Mouse (Mus musculus) urinary bladder, adult 18-20 months (tissue): ENCODE data around the gene Syt5.
A peak's percentile ranks its signal among the peaks of the same experiment; 100 is the strongest.

Experiments used
- DNase-seq, 2 experiments: peaks; one replicate each; pipeline ENCODE4 v3.0.0; 2022; ENCODE audit warnings: low spot score in 2 of 2, mixed read lengths in 2 of 2

Gene Syt5

GRCm38 (mm10) chr7:4522292-4522691 is 25.0 kb downstream of the Syt5 start:
- DNase-seq, result no peak

DNA sequence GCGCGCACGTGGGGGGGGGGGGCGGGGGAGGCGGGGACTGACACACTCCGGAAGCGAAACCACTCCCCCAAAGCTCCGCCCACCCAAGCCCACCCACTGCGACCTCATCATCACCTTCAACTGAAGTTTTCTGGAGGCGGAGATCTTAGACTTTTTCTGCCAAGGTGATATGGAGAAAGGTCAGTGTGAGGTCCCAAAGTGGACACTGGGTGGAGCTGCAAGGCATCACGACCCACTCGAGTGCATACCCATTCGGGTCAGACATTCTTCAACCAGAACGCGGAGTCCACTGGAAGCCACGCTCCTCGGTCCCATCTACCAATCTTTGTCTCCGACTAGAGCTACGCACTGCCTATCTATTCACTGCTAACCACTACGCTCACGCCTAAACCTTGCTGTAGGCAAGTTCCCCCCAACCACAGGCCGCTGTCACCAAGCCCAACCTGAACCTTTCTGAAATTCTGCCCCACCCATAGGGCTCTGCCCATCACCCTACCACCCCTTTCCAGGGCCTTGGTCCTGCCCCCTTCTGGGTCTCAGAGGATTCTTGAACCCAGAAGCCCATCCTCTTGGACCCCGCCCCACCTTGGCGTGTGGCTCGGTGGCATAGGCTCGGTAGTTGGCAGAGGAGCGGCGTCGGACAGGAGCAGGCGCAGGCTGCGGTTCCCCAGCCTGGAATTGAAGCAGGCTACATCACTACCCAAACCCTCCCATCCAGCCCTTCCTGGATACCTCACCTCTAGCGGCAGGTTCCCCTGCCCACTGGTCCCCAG is 25.9 kb downstream of the Syt5 start:
- DNase-seq, result no peak

- DNase-seq, result no peak
These were observed 28.9 kb downstream of the Syt5 start for GRCm38 (mm10) chr7:4518487-4518886.

DNA sequence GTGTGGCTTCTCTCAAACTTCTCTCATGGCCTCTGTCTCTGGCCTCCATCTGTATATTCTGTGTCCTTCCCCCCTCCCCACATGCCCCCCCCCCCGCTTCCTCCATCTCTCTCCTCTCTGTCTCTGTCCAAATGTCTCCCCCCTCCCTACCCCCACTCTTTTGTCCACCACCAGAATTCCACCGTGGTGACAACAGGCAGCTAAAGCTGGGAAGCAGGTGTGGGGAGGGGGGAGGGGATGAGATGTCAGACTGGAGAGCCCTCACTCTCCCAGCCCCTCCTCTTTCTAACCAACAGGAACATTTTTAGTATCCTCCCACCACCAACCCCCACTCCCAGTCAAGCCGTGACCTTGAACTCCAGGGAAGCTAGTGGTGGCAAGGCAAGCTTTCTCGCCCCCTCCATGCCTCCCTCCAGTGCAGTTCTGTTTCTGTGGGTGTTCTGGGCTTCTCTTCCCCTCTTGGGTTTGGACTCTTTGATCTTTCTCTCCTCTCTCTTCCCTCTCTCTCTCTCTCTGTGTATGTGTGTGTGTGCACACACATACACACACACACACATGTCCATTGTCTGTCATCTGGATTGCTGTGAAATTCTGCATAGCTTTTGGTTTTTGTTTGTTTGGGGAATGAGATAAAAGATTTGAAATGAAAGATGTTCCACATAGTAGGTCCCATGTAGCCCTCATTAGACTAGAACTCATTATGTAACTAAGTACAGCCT is 30.9 kb downstream of the Syt5 start, which contains the start of gene Tnnt1:
TSS of gene Tnnt1 (minus strand) at position 51 of the 719 bp plus-strand sequence.
- no peak for DNase-seq

- no peak for DNase-seq
These were observed 31.5 kb downstream of the Syt5 start for GRCm38 (mm10) chr7:4515853-4516252.

- DNase-seq, result no peak
These were observed 33.3 kb downstream of the Syt5 start for GRCm38 (mm10) chr7:4513829-4514712.

GRCm38 (mm10) chr7:4513236-4513635 is 34.1 kb downstream of the Syt5 start:
- no peak for DNase-seq

- no peak for DNase-seq
These were observed 35.7 kb downstream of the Syt5 start for GRCm38 (mm10) chr7:4511489-4512224.

GRCm38 (mm10) chr7:4509863-4510608 is 37.3 kb downstream of the Syt5 start:
- DNase-seq, result peak in 1 of 2 experiments; percentile 37

GRCm38 (mm10) chr7:4508739-4509116 is 38.6 kb downstream of the Syt5 start:
- DNase-seq, result no peak

DNA sequence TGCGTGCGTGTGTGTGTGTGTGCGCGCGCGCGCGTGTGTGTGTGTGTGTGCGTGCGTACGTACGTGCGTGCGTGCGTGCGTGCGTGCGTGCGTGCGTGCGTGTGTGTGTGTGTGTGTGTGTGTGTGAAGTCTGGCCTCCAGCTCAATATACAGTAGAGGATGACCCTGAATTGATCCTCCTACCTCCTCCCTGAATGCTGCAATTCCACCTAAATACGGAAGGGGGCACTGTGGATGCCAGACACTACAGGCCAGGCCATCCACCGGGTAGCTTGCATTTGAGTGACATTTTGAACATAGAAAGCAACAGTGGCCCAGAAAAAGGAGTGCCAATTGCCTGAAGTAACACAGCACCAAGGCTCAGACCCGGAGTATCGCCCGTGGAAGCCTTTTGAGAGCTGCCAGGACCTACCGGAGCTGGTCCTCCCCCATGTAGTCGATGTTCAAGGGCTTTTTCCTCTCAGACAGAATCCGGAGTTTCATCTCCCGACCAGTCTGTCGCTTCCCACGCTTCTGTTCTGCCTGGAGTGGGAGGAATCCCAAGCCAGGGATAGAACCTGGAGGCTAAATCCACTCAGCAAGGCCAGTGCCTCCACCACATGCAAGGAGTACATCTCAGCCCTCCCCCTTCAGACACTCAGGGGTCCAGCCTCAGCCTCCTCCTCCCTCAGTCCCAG is 39.1 kb downstream of the Syt5 start:
- DNase-seq, result no peak

DNA sequence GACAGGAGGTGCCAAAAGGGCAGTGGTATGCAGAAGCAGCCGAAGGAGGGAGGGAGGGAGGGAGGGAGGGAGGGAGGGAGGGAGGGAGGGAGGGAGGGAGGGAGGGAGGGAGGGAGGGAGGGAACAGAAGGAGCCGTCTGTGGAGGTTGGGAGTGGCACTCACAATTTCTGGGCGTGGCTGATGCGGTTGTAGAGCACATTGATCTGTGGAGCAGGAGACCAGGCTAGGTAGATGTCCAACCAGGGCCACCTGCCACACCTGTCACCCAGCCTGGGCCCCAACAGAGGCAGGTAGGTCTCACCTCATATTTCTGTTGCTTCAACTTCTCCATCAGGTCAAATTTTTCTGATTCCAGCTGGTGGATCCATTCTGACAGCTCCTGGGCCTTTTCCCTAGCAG is 40.1 kb downstream of the Syt5 start:
- DNase-seq, result no peak

DNA sequence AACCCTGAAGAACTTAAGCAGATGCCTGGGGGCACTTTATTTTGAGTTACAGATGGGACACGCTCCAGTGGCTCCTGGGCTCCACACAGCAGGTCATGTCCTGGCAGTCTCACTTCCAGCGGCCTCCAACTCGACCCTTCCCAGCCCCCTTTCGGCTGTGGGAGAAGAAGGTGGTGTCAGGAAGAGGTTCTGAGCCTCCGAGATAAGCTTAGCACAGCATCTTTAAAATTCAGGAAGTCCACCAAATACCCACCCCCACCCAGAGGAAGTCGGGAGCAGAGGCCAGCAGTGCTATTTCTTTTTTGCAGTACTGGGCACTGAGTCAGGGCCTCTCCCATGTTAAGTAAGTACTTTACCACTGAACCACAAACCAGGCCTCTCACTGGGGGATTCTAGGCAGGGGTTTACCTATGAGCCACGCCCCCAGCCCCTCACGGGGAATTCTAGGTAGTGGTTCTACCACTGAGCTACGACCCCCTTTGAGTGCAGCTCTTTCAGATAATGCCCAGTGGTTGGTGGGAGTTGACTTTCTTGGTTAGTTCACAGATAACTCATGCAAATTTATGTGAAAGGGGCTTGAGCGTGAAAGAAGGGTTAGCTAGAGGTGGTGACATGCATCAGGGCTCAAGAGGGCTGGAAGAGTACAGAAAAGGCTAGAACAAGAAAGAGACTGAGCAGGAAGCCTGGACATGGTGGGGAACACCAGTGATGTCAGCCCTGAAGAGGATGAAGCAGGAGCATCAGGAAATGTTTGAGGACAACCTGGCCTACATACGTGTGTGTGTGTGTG is 42.5 kb downstream of the Syt5 start:
- DNase-seq, result no peak

DNA sequence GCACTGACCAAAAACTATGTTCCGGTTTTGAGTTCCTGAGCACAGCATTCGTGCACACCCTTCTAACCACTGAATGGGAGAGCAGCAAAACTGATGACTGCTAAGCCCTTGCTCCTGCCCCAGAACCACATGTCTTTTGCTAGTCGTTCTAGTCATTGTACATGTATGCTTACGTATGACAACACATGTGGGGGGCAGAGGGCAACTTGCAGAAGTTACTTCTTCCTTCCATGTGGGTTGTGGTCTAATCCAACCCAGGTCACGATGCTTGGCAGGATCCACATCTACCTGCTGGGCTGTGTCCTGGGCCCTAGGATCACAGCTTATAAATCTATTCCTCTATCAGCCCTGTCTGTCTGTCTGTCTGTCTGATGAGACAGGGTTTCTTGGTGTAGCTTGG is 43.5 kb downstream of the Syt5 start:
- DNase-seq, result no peak

GRCm38 (mm10) chr7:4503100-4503499 is 44.2 kb downstream of the Syt5 start:
- no peak for DNase-seq

DNA sequence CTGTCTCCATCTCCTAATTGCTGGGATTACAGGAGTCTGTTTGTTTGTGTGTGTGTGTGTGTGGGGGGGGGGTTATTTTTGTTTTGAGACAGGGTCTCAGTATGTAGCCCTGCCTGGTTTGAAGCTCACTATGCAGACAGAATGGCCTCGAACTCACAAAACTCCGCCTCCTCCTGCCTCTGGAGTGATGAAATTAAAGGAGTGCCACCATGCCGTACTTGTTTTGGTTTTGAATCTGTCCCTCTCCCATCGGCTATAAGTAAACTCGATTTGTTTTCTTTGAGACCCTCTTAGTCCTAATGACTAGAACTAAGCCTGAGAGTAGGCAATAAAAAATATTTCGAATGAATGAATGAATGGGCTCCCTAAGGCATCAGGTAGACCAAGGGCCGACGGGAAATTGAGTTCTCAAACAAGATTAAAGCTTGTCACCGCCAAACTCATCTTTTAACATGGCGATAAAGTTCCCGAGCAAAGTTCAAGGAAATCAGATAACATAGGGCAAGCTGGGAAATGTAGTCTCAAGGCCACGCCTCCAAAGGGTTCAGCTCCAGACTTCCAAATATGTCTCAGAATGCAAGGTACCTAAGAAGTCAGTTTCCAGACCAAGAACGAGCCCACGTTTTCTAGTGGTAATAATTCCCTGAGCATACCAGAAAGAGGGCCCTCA is 44.8 kb downstream of the Syt5 start:
- no peak for DNase-seq

DNA sequence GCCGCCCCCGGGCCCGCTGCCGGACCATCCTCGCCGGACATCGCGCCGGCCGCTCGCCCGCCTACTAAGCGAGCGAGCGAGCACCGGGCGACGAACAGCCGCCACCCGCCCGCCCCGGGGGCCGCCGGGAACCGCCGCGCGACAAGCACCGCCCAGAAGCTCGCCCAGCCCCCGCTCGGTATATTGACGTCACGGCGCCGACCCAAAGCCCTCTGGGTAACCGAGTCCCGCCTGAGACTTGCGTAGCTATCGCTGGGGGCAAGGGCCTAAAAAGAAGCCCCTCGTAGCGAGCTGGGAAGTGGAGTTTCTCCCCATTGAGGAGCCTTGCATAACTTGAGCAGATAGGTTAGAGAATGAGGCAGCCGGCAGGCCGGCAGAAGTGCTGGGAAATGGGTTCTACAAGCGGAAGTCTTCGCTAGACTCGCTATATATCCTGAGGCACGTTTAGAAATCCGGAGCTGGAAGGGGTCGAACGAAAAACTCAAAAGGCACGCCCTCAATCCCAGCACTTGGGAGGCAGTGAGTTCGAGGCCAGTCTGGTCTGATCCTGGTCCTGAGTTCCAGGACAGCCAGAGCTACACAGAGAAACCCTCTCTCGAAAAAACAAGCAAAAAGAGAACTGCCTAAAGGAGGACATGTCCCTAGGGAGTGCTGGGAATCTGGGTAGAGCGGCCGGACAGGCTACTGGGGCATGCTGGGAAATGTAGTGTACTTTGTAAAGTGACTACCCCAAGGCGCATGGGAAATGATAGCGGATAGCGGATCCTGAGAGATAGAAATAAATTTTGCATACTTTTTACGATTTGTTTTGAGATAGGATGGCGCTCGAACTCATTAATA is 45.6 kb downstream of the Syt5 start, which contains the start of gene Ppp1r12c:
TSS of gene Ppp1r12c (minus strand) at position 123 of the 840 bp plus-strand sequence.
- DNase-seq, result peak; percentile 94 to 95
